Mouse (Mus musculus): ENCODE measurements at regions not wholly inside any gene's neighbourhood (a gene's known extent, or its start where the extent isn't known, plus 50 kb on each side); places are given as distances from the start of the nearest gene placed in this dataset.
"Not testable (repeated sequence)": the region's sequence is repeated elsewhere in the genome, so short reads cannot be mapped to it uniquely, and the experiment has no call there.

DNA sequence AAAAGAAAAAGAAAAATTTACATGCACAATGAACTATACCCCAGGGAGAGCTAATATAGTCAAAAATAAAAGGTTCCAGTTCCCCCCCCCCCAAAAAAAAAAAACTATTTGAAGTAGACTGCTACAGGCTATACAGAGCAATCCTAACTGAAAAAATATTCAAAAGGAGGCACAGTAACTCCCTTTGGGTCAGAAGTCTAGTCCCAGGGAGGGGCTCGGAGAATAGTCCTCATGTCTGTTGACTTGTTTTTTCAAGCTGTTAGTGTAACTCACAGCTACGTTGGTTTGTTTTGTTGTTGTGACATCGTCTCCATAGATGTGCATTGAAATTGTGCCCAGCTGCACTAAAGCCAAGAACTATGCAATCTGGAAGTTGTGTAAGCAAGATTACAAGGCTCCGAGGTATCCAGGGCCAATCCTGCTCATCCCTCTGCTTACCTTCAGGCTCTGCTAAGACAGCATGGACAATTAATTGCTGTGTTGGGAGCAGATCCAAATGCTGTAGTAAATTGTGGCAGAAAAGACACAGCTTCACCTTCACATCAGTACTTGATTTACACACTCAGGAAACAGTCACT lies 137.2 kb upstream of the Pnpt1 start:
- peak; percentile 6 for DNase-seq
- intact Hi-C loops (cut with DNase I; ENCODE audit: low total_unique reads): no loop called here

DNA sequence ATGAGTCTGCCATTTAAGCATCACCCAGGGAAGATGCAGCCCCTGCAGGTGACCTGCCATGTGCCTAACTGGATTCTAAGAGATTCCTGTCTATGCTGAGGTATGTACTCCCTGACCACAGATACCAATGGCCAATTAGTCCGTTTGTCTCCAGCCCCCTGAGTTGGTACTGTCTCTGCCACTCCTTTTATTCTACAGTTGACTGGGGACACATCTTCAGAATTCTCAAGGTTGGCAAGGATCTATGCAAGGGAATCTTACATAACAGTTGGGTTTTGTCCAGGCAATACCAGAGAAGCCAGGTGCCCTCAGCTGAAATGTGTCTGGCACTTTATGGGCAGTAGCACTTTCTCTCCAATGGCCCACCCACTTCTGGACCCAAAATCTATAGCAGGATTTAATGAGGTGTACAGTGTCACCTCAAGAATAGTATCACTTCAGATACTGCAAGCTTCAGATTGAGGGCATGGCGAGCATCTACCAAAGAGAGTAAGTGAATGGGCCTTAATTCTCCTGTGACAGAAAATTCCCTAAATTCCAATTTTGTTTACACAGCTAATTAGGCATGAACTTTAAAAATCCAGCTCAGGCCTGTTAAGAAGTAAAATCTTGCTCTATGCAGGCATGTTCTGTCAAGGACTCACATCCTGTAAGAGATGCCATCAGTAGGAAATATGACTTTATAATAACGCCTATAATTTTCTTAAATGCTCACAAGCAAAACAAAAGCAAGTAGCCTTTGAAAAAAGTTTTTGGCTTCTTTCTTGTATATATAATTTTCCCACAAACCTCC lies 132.0 kb upstream of the Pnpt1 start:
- no peak for DNase-seq
- intact Hi-C loops (cut with DNase I; ENCODE audit: low total_unique reads): no loop called here

DNA sequence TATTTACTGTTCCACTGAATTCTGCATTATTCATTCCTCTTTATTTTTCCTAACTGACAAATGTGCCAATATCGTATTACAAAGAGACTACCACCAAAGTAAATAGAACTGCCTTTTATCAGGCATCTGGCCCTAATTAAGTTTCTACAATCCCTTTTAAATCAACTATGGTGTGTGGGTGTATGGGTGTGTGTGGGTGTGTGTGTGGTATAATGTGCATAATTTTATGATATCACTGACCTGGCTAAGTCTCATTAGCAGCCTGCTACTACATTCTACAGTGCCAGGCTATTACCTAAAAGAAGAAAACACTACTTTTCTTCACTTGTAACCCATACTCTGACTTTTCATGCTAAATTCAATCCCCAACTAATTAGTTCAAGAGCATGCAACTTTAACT lies 131.3 kb upstream of the Pnpt1 start:
- no peak for DNase-seq
- intact Hi-C loops (cut with DNase I; ENCODE audit: low total_unique reads): no loop called here

DNA sequence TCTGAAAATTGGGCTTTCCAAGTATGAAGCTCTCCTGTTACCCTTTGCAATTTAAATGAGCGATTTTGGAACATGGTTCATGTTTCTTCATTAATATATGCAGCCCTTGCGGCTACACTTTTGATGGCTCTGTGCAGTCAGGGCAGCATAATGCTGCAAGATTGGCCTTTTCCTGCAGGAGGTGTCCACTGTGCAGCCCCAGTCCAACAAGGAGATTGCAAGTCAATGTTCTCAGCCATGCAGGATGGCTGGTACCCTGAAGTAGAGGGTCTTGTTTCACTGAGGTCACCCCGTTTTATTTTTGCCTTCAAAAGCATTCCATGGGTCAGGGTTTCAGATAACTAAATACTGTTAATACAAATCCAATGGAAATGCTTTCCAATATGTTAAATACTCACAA lies 130.9 kb upstream of the Pnpt1 start:
- intact Hi-C loops (cut with DNase I; ENCODE audit: low total_unique reads): no loop called here
- no peak for DNase-seq

DNA sequence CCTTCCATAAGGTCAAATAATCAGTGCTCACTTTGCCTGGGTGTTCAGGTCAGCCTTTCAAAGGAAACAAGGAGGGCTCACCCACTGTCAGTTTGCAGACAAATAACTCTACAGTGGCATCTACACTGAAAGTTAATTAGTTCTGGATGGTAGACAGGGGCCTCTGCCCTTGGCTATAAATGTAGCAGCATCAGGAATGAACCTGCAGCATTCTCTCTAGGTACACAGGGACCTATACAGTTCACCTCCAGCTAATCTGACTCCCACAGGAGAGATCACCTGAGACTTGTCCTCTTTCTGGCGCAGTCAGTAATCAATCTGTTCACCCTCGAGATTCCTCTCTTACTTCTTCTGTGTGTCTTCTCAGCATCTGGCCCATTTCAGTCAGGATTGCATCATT lies 130.3 kb upstream of the Pnpt1 start:
- DNase-seq: no peak
- intact Hi-C loops (cut with DNase I; ENCODE audit: low total_unique reads): no loop called here

DNA sequence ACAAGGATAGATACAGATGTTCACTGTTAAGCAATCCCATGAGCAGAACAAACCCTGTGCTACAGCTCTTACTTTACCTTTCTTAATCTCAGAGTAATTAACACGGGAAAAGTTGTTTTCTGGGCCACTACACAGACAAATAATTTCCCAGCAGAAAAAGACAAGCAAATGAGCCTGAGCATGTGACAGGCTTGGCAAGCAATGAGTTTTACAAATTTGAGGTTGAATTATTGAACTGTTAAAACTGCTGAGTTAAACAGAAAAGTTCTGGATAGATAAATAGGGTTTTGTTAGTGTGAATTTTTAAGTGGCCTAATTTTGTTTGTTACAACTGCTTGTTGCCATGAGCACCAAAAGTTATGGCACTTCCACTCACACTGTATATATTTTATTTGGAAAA lies 113.1 kb upstream of the Pnpt1 start:
- intact Hi-C loops (cut with DNase I; ENCODE audit: low total_unique reads): no loop called here
- no peak for DNase-seq

DNA sequence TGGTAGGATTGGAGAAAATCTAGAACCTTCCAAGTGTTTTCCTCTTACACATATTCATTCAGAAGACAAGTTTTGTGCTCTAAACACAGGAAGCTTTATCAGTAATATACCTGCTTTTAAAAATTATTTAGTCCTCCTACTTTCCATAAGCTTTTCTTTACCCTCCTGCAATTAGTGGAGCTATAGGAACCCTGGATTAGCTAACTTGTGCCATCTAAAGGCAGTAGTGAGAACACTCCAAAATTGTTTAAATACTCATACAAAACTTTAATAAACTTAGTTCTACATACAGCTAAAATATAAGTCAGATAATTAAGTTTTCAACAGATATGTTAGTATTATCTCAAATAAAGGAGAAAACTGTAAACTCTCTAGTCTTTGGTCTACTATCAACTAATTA lies 89.7 kb upstream of the Pnpt1 start:
- intact Hi-C loops (cut with DNase I; ENCODE audit: low total_unique reads): no loop called here
- DNase-seq: no peak

DNA sequence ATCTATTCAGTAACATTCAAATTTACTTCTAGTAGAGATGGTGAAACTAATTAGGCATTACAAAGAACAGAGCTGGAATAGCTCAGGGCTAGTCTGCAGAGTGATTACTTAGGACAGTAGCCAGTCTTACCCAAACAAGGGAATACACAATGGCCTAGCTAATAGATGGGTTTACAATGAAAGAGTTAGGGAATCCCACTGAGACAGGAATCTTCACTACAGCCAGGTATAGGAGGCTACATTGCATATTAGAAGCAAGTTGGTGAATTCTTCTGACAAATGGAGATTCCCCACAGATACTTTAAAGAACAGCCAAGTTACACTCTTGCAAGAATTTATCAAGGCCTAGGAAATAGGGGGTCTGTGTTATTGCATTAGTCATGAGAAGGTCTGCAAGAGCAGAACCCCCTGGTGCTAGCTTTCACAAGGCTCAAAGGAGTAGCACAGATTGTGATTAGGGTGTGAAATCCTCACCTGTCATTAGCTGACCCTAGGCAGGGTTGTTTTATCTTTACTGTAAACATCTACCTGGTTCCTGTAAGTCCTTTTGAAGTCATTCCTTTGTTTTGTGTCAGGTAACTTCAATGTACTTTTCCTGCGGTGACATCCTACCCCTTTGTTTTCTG lies 82.4 kb upstream of the Pnpt1 start:
- intact Hi-C loops (cut with DNase I; ENCODE audit: low total_unique reads); DNase-seq: not testable (repeated sequence)

DNA sequence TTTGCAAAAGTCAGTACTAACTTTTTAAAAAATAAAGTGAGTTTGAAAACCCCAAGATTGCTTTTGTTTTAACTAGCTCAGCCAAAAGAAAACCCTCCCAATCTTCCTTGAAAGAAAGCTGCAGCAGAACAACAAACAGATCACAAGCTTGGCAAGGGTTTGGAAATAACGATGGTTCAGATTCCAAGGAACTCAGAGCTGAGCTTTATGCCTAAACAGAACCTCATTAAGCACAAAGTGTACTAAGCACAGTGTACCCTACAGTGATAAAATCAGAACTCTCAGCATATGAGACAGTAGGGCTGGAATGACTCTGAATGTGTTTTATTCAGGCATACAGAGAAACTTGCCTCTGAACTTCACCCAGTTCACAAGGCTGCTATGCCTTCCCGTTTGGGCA lies 77.9 kb upstream of the Pnpt1 start:
- no peak for DNase-seq
- intact Hi-C loops (cut with DNase I; ENCODE audit: low total_unique reads): no loop called here

DNA sequence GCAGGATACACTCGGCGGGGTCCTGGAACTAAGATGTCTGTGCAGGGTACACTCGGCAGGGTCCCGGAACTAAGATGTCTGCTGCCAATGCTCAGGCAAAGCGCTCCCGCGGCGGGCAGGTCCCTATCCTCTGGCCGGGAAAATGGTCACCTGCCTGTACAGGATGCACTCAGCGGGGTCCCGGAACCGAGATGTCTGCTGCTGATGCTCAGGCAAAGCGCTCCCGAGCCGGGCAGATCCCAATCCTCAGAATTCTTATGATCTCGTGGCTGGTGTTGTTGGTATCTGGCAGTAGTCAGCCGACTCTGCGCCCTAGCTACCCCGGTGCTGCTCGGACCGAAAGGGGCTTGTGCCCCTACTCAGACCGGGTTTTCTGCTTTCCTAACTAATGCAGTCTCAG lies 61.0 kb upstream of the Pnpt1 start:
- DNase-seq; intact Hi-C loops (cut with DNase I; ENCODE audit: low total_unique reads): not testable (repeated sequence)

DNA sequence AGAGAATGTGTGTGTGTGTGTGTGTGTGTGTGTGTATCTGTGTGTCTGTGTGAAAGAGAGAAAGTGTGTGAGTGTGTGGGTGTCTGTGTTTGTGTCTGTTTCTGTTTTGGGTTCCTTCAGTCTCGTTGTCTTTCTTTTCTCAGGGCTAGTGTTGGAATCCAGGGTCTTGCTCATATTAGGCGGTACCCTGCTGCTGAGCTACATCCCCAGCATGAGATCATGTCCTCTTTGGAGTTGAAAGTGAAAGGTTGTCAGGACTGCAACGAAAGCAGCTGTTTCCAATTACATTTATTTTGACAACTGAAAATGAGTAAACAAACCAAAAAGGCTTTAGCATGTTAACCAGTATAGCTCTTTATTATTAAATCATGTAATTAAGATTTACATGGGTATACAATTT lies 58.3 kb upstream of the Pnpt1 start:
- intact Hi-C loops (cut with DNase I; ENCODE audit: low total_unique reads): no loop called here

More for the DNA sequence above, 58.3 kb upstream of the Pnpt1 start:
- DNase-seq: no peak
